Mouse (Mus musculus): Measurements from ENCODE around the gene Gm2035.
"Not testable (repeated sequence)": the region's sequence is repeated elsewhere in the genome, so short reads cannot be mapped to it uniquely, and the experiment has no call there.

- not testable (repeated sequence) for TF ChIP-seq TAL1 (conservative IDR thresholded peaks at IDR 0.05; ENCODE audit: low read depth, low read length); GATA1 (IDR thresholded peaks at IDR 0.05; ENCODE audit: borderline replicate concordance, low read length)
Observed at GRCm38 (mm10) chr12:87873772-87874171, 45.9 kb downstream of the Gm2035 start, which contains the start of gene Gm2016.

Data from G1E (cell line).